ENCODE assay signal across 12 mouse cellular contexts in the genomic region with DNA sequence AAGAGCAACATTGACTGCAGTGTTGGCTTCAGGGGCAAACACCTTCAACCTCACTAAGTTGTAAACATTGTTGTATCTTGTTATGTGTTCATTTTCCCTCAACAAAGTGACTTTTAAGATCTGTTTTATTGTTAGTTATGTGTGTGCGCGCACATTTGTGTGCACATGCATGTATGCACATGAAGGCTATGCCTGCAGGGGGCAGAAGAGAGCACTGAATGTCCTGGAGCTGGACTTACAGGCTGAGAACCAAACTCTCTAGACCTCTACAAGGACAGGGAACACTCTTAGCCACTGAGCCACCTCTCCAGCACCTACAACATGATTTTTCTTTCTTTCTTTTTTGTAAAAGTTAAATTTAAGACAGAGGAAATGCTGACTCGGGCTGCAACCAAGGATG.
A peak's percentile ranks its signal among the peaks of the same experiment; 100 is the strongest.
DNase-seq lines count a peak whose midpoint lies in the region; ATAC-seq lines count a peak whose summit lies in the region.
"Had no signal": no experiment of that assay in that cellular context is flagged by ENCODE, and none has a peak within 500 bp of the region (broad histone marks: within the 10 kb centered on the region; RNA-seq: fewer than 3 reads in every experiment).

No protein-coding gene starts in this region.

- no peaks in the 10 kb centered on the region for H3K27me3 ChIP-seq in hindbrain, embryonic 11.5 days (ENCODE audit: control insufficient read depth, insufficient read depth, low read length)
- no peaks in the 10 kb centered on the region for H3K27me3 ChIP-seq in hindbrain, embryonic 12.5 days
- no peaks in the 10 kb centered on the region for H3K27me3 ChIP-seq in midbrain, embryonic 14.5 days (ENCODE audit: control insufficient read depth, insufficient read depth, low read length)
- no peaks in the 10 kb centered on the region for H3K27me3 ChIP-seq in midbrain, embryonic 11.5 days (ENCODE audit: control insufficient read depth, insufficient read depth, low read length)
- H3K27me3 ChIP-seq: forebrain, embryonic 13.5 days; neural tube, embryonic 13.5 days; stomach, embryonic 15.5 days had no signal

- H3K4me3 ChIP-seq in hindbrain, embryonic 11.5 days (ENCODE audit: low read depth, low read length): no peak overlapping the region
- H3K4me3 ChIP-seq in hindbrain, embryonic 12.5 days: no peak overlapping the region
- no peak overlapping the region for H3K4me3 ChIP-seq in midbrain, embryonic 14.5 days (replicated peaks; ENCODE audit: low read depth, low read length)
- no peak overlapping the region for H3K4me3 ChIP-seq in midbrain, embryonic 11.5 days (ENCODE audit: low read depth, low read length)
- H3K4me3 ChIP-seq: forebrain, embryonic 13.5 days; neural tube, embryonic 13.5 days; stomach, embryonic 15.5 days had no signal

- peak; percentile 27 for DNase-seq in hindbrain, embryonic 11.5 days (ENCODE audit: low spot score)
- DNase-seq in right cerebral cortex, postnatal 4 days: peak; percentile 22
- no peak for DNase-seq in right cerebral cortex, postnatal 10 days (ENCODE audit: low spot score in 2 of 2)
- DNase-seq in c-Kit-negative CD71-positive TER-119-positive erythroid progenitor cells, embryonic 14.5 days (ENCODE audit: low read depth, low spot score): peak; percentile 15
- peak; percentile 67 for DNase-seq in thymus, postnatal 25 days
- no peak for DNase-seq in midbrain, embryonic 14.5 days
- no peak for DNase-seq in midbrain, embryonic 11.5 days (ENCODE audit: low spot score, missing footprints)
- DNase-seq: cerebellum, adult 9-11 months had no signal

- no peaks in the 10 kb centered on the region for H3K4me1 ChIP-seq in hindbrain, embryonic 11.5 days (replicated peaks; ENCODE audit: control insufficient read depth, insufficient read depth, low read length)
- H3K4me1 ChIP-seq in hindbrain, embryonic 12.5 days: no peaks in the 10 kb centered on the region
- H3K4me1 ChIP-seq in midbrain, embryonic 14.5 days (ENCODE audit: control insufficient read depth, insufficient read depth, low read length): no peaks in the 10 kb centered on the region
- no peaks in the 10 kb centered on the region for H3K4me1 ChIP-seq in midbrain, embryonic 11.5 days (ENCODE audit: control insufficient read depth, insufficient read depth, low read length)
- H3K4me1 ChIP-seq: forebrain, embryonic 13.5 days; neural tube, embryonic 13.5 days; stomach, embryonic 15.5 days had no signal

- no peak overlapping the region for H3K27ac ChIP-seq in hindbrain, embryonic 11.5 days (ENCODE audit: low read depth, low read length)
- no peak overlapping the region for H3K27ac ChIP-seq in hindbrain, embryonic 12.5 days
- no peak overlapping the region for H3K27ac ChIP-seq in midbrain, embryonic 14.5 days (replicated peaks; ENCODE audit: low read depth, low read length)
- no peak overlapping the region for H3K27ac ChIP-seq in midbrain, embryonic 11.5 days (ENCODE audit: low read depth, low read length)
- H3K27ac ChIP-seq: forebrain, embryonic 13.5 days; neural tube, embryonic 13.5 days; stomach, embryonic 15.5 days had no signal

- H3K9me3 ChIP-seq in hindbrain, embryonic 11.5 days (ENCODE audit: control insufficient read depth, low read length): no peaks in the 10 kb centered on the region
- no peaks in the 10 kb centered on the region for H3K9me3 ChIP-seq in hindbrain, embryonic 12.5 days (replicated peaks)
- H3K9me3 ChIP-seq in midbrain, embryonic 14.5 days (ENCODE audit: control insufficient read depth, low read length): no peaks in the 10 kb centered on the region
- H3K9me3 ChIP-seq in midbrain, embryonic 11.5 days (ENCODE audit: control insufficient read depth, low read length): no peaks in the 10 kb centered on the region
- H3K9me3 ChIP-seq: forebrain, embryonic 13.5 days; neural tube, embryonic 13.5 days; stomach, embryonic 15.5 days had no signal

- no peaks in the 10 kb centered on the region for H3K36me3 ChIP-seq in hindbrain, embryonic 11.5 days (ENCODE audit: control insufficient read depth, insufficient read depth, low read length)
- H3K36me3 ChIP-seq in hindbrain, embryonic 12.5 days: no peaks in the 10 kb centered on the region
- H3K36me3 ChIP-seq in midbrain, embryonic 14.5 days (ENCODE audit: control insufficient read depth, insufficient read depth, low read length): no peaks in the 10 kb centered on the region
- no peaks in the 10 kb centered on the region for H3K36me3 ChIP-seq in midbrain, embryonic 11.5 days (ENCODE audit: control insufficient read depth, insufficient read depth, low read length)
- H3K36me3 ChIP-seq: neural tube, embryonic 13.5 days; stomach, embryonic 15.5 days had no signal

- 91% methylated on average over 3 of the region's 3 CpGs for WGBS in hindbrain, embryonic 11.5 days
- WGBS in hindbrain, embryonic 12.5 days: 95% methylated on average over 3 of the region's 3 CpGs
- WGBS in midbrain, embryonic 14.5 days: 97% methylated on average over 3 of the region's 3 CpGs
- 100% methylated on average over 3 of the region's 3 CpGs for WGBS in midbrain, embryonic 11.5 days

- no peak overlapping the region for H3K4me2 ChIP-seq in hindbrain, embryonic 11.5 days (replicated peaks; ENCODE audit: low read depth, low read length)
- no peak overlapping the region for H3K4me2 ChIP-seq in hindbrain, embryonic 12.5 days (replicated peaks)
- no peak overlapping the region for H3K4me2 ChIP-seq in midbrain, embryonic 14.5 days (ENCODE audit: low read length)
- H3K4me2 ChIP-seq in midbrain, embryonic 11.5 days: no peak overlapping the region
- H3K4me2 ChIP-seq: forebrain, embryonic 13.5 days; neural tube, embryonic 13.5 days; stomach, embryonic 15.5 days had no signal

- ATAC-seq in hindbrain, embryonic 11.5 days (ENCODE audit: low FRiP score): no peak
- ATAC-seq in hindbrain, embryonic 12.5 days (ENCODE audit: low FRiP score): no peak
- ATAC-seq in midbrain, embryonic 14.5 days (ENCODE audit: low FRiP score, low TSS enrichment): no peak
- ATAC-seq in midbrain, embryonic 11.5 days (ENCODE audit: low FRiP score): no peak

- no peak overlapping the region for H3K9ac ChIP-seq in hindbrain, embryonic 11.5 days (ENCODE audit: low read depth, low read length)
- no peak overlapping the region for H3K9ac ChIP-seq in hindbrain, embryonic 12.5 days
- H3K9ac ChIP-seq in midbrain, embryonic 14.5 days (replicated peaks; ENCODE audit: low read length): no peak overlapping the region
- no peak overlapping the region for H3K9ac ChIP-seq in midbrain, embryonic 11.5 days (ENCODE audit: low read length)
- H3K9ac ChIP-seq: forebrain, embryonic 13.5 days; neural tube, embryonic 13.5 days; stomach, embryonic 15.5 days had no signal

Comparison
In these comparisons a context has a peak if more than half of its experiments do, and no peak if none do; other contexts are left out.
1. DNase-seq: peak in hindbrain, embryonic 11.5 days (single experiment), right cerebral cortex, postnatal 4 days (single experiment), c-Kit-negative CD71-positive TER-119-positive erythroid progenitor cells, embryonic 14.5 days (single experiment) and thymus, postnatal 25 days (single experiment); none in right cerebral cortex, postnatal 10 days (0 of 2), midbrain, embryonic 14.5 days (single experiment) and midbrain, embryonic 11.5 days (single experiment).